Mouse (Mus musculus) kidney, embryonic 14.5 days (tissue): ENCODE data around the gene Izumo2. TPM values are rescaled to one million over a fixed set of nuclear protein-coding genes. Genes with fewer than 3 reads are reported as not detected.
"Not testable (repeated sequence)": the region's sequence is repeated elsewhere in the genome, so short reads cannot be mapped to it uniquely, and the experiment has no call there.

Experiments used
- ATAC-seq: fragments of 200-750 bp; cut with Nextera tagmentation; 2 replicates; pipeline ENCODE4 v1.8.0; 2017; ENCODE audit warnings: moderate number of reproducible peaks, mild to moderate bottlenecking, moderate TSS enrichment, moderate library complexity; ENCODE audit not compliant: low FRiP score, low TSS enrichment
- H3K27ac ChIP-seq: fragments of 300-500 bp; sonication (generic); 2 replicates; pipeline ENCODE4 v1.5.1; 2014; ENCODE audit warnings: low read depth, mild to moderate bottlenecking, low read length, moderate library complexity, mixed read lengths
- H3K27me3 ChIP-seq: fragments of 300-500 bp; sonication (generic); 2 replicates; pipeline ENCODE4 v1.6.1; 2014; ENCODE audit warnings: mild to moderate bottlenecking, low read length; ENCODE audit not compliant: control insufficient read depth, insufficient read depth
- H3K36me3 ChIP-seq: fragments of 300-500 bp; sonication (generic); 2 replicates; pipeline ENCODE4 v1.6.1; 2014; ENCODE audit warnings: low read length, mixed read lengths; ENCODE audit not compliant: control insufficient read depth, insufficient read depth
- H3K4me1 ChIP-seq: fragments of 300-500 bp; sonication (generic); 2 replicates; pipeline ENCODE4 v1.6.1; 2014; ENCODE audit warnings: low read length, mixed read lengths; ENCODE audit not compliant: control insufficient read depth, insufficient read depth
- H3K4me2 ChIP-seq: fragments of 300-500 bp; sonication (generic); replicated peaks from 2 replicates; pipeline ENCODE4 v1.6.1; 2014; ENCODE audit warnings: low read depth, mild to moderate bottlenecking, low read length
- H3K4me3 ChIP-seq: fragments of 300-500 bp; sonication (generic); 2 replicates; pipeline ENCODE4 v1.5.1; 2014; ENCODE audit warnings: mild to moderate bottlenecking, low read length
- H3K9ac ChIP-seq: fragments of 300-500 bp; sonication (generic); 2 replicates; pipeline ENCODE4 v1.6.1; 2014; ENCODE audit warnings: low read depth, mild to moderate bottlenecking, low read length, moderate library complexity
- H3K9me3 ChIP-seq: fragments of 300-500 bp; sonication (generic); 2 replicates; pipeline ENCODE4 v1.6.1; 2016; ENCODE audit warnings: low read length; ENCODE audit not compliant: control insufficient read depth
- WGBS: fragments of 180-500 bp; shearing (Covaris S2); extraction: QIAGEN DNeasy Blood & Tissue Kit; methylation state at CpG from one replicate; pipeline ENCODE4 v1.1.7; 2014; 5-methylcytosine and 5-hydroxymethylcytosine counted together
- polyA plus RNA-seq: library from polyadenylated mRNA; unstranded; fragments of >200 nt; fragmentation: Nextera tagmentation; extraction: Ambion mirVana; gene quantifications from 2 replicates; pipeline ENCODE4 v1.2.1, GENCODE M21; 2014

Gene Izumo2
- polyA plus RNA-seq, 1 experiment from 2014 or later = not detected

- no peaks in the 10 kb centered on the region for H3K4me1 ChIP-seq
- H3K4me3 ChIP-seq = no peak overlapping the region
- H3K4me2 ChIP-seq = no peak overlapping the region
- no peak for ATAC-seq
- H3K27ac ChIP-seq = no peak overlapping the region
- no peaks in the 10 kb centered on the region for H3K27me3 ChIP-seq
- no peak overlapping the region for H3K9ac ChIP-seq
- 0 out of 2 replicates have a peak, but pooled peaks cover 2% of the 10 kb centered on the region for H3K9me3 ChIP-seq
- no peaks in the 10 kb centered on the region for H3K36me3 ChIP-seq
These were observed 2.2 kb upstream of the Izumo2 start for GRCm38 (mm10) chr7:44706322-44706721.

GRCm38 (mm10) chr7:44707169-44707675 is 1.3 kb upstream of the Izumo2 start:
- no peak for ATAC-seq
- Histone ChIP-seq H3K4me3 (no peak overlapping the region), H3K4me2 (no peak overlapping the region), H3K9ac (no peak overlapping the region), H3K27me3 (no peaks in the 10 kb centered on the region), H3K9me3 (0 out of 2 replicates have a peak, but pooled peaks cover 2% of the 10 kb centered on the region), H3K36me3 (no peaks in the 10 kb centered on the region), H3K4me1 (no peaks in the 10 kb centered on the region), H3K27ac (no peak overlapping the region)
- 92% methylated on average over 5 of the region's 5 CpGs for WGBS

- H3K4me2 ChIP-seq, H3K9me3 ChIP-seq, ATAC-seq, H3K4me1 ChIP-seq, H3K36me3 ChIP-seq, H3K4me3 ChIP-seq, H3K9ac ChIP-seq, H3K27me3 ChIP-seq, H3K27ac ChIP-seq: not testable (repeated sequence)
- 83% methylated on average over 6 of the region's 6 CpGs for WGBS
These were observed 449 bp upstream of the Izumo2 start for GRCm38 (mm10) chr7:44708093-44708492.

GRCm38 (mm10) chr7:44709881-44710280 is 1.3 kb downstream of the Izumo2 start:
- 86% methylated on average over 5 of the region's 5 CpGs for WGBS
- Histone ChIP-seq H3K9me3 (0 out of 2 replicates have a peak, but pooled peaks cover 2% of the 10 kb centered on the region), H3K4me2 (no peak overlapping the region), H3K9ac (no peak overlapping the region), H3K36me3 (no peaks in the 10 kb centered on the region), H3K4me3 (no peak overlapping the region), H3K4me1 (no peaks in the 10 kb centered on the region), H3K27ac (no peak overlapping the region), H3K27me3 (no peaks in the 10 kb centered on the region)
- ATAC-seq = no peak

- WGBS = 85% methylated on average over 5 of the region's 5 CpGs
- no peak for ATAC-seq
- H3K27ac ChIP-seq = no peak overlapping the region
- H3K9me3 ChIP-seq = no peaks in the 10 kb centered on the region
- no peak overlapping the region for H3K4me3 ChIP-seq
- H3K9ac ChIP-seq = no peak overlapping the region
- H3K36me3 ChIP-seq = no peaks in the 10 kb centered on the region
- no peak overlapping the region for H3K4me2 ChIP-seq
- no peaks in the 10 kb centered on the region for H3K4me1 ChIP-seq
- H3K27me3 ChIP-seq = no peaks in the 10 kb centered on the region
These were observed 13.5 kb downstream of the Izumo2 start for GRCm38 (mm10) chr7:44722058-44722457.

GRCm38 (mm10) chr7:44724316-44724715 is 15.8 kb downstream of the Izumo2 start:
- H3K27me3 ChIP-seq = no peaks in the 10 kb centered on the region
- H3K4me3 ChIP-seq = no peak overlapping the region
- 11% methylated on average over 7 of the region's 7 CpGs for WGBS
- H3K27ac ChIP-seq = no peak overlapping the region
- H3K4me1 ChIP-seq = no peaks in the 10 kb centered on the region
- H3K9ac ChIP-seq = no peak overlapping the region
- H3K4me2 ChIP-seq = no peak overlapping the region
- H3K9me3 ChIP-seq = no peaks in the 10 kb centered on the region
- no peak for ATAC-seq
- no peaks in the 10 kb centered on the region for H3K36me3 ChIP-seq

- no peaks in the 10 kb centered on the region for H3K27me3 ChIP-seq
- H3K4me1 ChIP-seq = no peaks in the 10 kb centered on the region
- no peak for ATAC-seq
- no peaks in the 10 kb centered on the region for H3K9me3 ChIP-seq
- no peak overlapping the region for H3K27ac ChIP-seq
- no peak overlapping the region for H3K9ac ChIP-seq
- H3K4me2 ChIP-seq = no peak overlapping the region
- no peak overlapping the region for H3K4me3 ChIP-seq
- WGBS = 75% methylated on average over 6 of the region's 6 CpGs
- no peaks in the 10 kb centered on the region for H3K36me3 ChIP-seq
These were observed 17.8 kb downstream of the Izumo2 start for GRCm38 (mm10) chr7:44726343-44726742.

GRCm38 (mm10) chr7:44727151-44727550 is 18.6 kb downstream of the Izumo2 start:
- Histone ChIP-seq H3K36me3 (peaks cover 3% of the 10 kb centered on the region; the same call in 1 of the 2 replicates), H3K4me2 (no peak overlapping the region), H3K27me3 (no peaks in the 10 kb centered on the region), H3K9me3 (no peaks in the 10 kb centered on the region), H3K9ac (no peak overlapping the region), H3K4me3 (no peak overlapping the region), H3K27ac (no peak overlapping the region), H3K4me1 (no peaks in the 10 kb centered on the region)
- 69% methylated on average over 5 of the region's 5 CpGs for WGBS
- no peak for ATAC-seq

GRCm38 (mm10) chr7:44728082-44728975 is 19.8 kb downstream of the Izumo2 start:
- Histone ChIP-seq H3K36me3 (peaks cover 4% of the 10 kb centered on the region; the same call in 1 of the 2 replicates), H3K4me3 (no peak overlapping the region), H3K27me3 (no peaks in the 10 kb centered on the region), H3K4me1 (no peaks in the 10 kb centered on the region), H3K9me3 (no peaks in the 10 kb centered on the region), H3K9ac (no peak overlapping the region), H3K4me2 (no peak overlapping the region), H3K27ac (no peak overlapping the region)
- 88% methylated on average over 11 of the region's 11 CpGs for WGBS
- no peak for ATAC-seq
